Mouse (Mus musculus): ENCODE measurements at regions not wholly inside any gene's neighbourhood (a gene's known extent, or its start where the extent isn't known, plus 50 kb on each side); places are given as distances from the start of the nearest gene placed in this dataset.

- ATAC-seq (replicated peaks; ENCODE audit: poor library complexity), result no peak
Observed at GRCm38 (mm10) chr11:109039792-109040518, 104.2 kb downstream of the E030025P04Rik start.

- no peak for ATAC-seq (replicated peaks; ENCODE audit: poor library complexity)
Observed at GRCm38 (mm10) chr11:109039060-109039791, 104.9 kb downstream of the E030025P04Rik start.

- ATAC-seq (replicated peaks; ENCODE audit: poor library complexity), result no peak
Observed at GRCm38 (mm10) chr11:109038136-109038535, 106.0 kb downstream of the E030025P04Rik start.

- ATAC-seq (replicated peaks; ENCODE audit: poor library complexity), result no peak
Observed at GRCm38 (mm10) chr11:109034596-109034995, 109.6 kb downstream of the E030025P04Rik start.

DNA sequence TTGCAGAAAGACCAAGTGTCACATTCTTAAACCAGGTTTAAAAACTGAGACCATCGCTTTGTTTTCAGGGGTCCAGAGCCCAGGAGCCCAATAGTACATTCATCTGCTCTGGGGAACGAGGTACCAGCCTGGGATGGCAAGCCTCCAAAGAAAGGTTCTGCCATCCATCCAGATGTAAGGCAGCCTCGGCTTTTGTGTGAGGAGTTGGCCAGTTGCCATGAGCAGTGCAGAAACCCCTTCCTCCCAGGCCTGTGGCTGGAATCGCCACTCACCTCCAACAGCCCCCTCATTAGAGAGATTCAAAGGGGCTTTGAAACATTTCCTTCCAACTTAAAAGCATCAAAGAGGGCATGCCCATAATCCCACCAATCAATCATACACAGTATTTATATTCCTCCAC is 110.1 kb downstream of the E030025P04Rik start:
- ATAC-seq (replicated peaks; ENCODE audit: poor library complexity), result no peak

DNA sequence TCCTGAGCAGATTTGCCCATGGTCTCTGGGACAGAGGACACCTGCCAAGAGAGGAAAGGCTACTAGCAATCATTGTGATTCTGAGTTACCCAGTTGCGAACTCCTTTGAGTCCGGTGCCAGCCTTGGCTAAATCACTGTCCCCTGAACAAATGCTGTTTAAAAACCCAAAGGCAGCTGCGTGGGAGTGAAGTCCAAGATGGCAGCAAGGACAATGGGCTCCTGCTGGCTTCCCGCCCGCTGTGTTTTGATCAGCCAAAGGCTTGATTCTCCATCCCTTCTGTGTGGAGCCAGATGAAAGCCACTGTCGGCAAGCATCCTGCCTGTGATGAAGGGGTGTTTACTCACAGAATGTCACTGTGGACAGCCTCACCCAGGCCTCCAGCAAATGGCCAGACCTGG is 111.4 kb downstream of the E030025P04Rik start:
- no peak for ATAC-seq (replicated peaks; ENCODE audit: poor library complexity)

- ATAC-seq (replicated peaks; ENCODE audit: poor library complexity), result peak; percentile 77
Observed at GRCm38 (mm10) chr11:109030486-109030885, 110.3 kb downstream of the Axin2 start.

DNA sequence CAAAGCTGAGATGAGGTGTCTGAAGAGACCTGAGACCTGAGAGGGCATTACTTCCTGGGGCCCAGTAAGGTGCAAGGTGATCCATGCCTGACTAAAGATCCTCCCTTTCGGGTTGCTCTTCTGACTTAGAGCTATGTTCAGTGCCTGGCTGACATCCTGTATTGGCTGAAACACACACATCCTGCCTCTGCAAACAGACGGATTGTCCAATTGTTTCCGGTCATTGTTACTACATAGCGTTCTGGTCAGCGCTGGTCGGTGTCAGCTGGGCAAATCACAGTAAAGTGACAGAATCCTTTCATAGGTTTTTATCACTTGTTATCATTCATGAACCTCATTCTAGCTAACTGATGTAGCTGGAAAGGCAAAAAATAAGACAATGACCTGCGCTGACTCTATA is 109.7 kb downstream of the Axin2 start:
- no peak for ATAC-seq (replicated peaks; ENCODE audit: poor library complexity)

GRCm38 (mm10) chr11:109014806-109015205 is 94.7 kb downstream of the Axin2 start:
- ATAC-seq (replicated peaks; ENCODE audit: poor library complexity), result no peak

- no peak for ATAC-seq (replicated peaks; ENCODE audit: poor library complexity)
Observed at GRCm38 (mm10) chr11:109011161-109011560, 91.0 kb downstream of the Axin2 start.

DNA sequence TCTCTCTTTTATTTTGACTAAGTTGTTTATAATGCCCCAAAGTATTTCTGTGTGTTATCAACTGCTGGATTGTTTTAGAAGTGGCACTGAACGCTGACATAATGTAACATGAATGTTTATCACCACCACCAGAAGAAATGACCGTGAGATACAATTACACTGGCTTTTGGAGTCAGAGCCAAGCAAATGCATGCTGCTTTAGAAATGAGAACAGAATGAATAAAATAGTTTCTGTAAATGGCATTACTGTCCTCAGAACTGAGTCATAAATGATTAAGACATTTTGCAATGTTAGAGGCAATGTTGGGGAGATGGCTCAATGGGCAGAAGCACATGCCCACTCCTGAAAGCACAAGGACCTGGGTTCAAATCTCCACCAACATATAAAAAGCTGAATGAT is 88.7 kb downstream of the Axin2 start:
- no peak for ATAC-seq (replicated peaks; ENCODE audit: poor library complexity)

- ATAC-seq (replicated peaks; ENCODE audit: poor library complexity), result no peak
Observed at GRCm38 (mm10) chr11:109005681-109006080, 85.5 kb downstream of the Axin2 start.
